Mouse (Mus musculus) limb, embryonic 13.5 days (tissue): ENCODE results near the gene 1600014C10Rik. TPM values are rescaled to one million over a fixed set of nuclear protein-coding genes. Genes with fewer than 3 reads are reported as not detected.

Experiments used
- ATAC-seq: fragments of 200-750 bp; cut with Nextera tagmentation; 2 replicates; pipeline ENCODE4 v1.8.0; 2017; ENCODE audit warnings: low read depth, moderate number of reproducible peaks, moderate TSS enrichment; ENCODE audit not compliant: low FRiP score
- H3K27ac ChIP-seq: fragments of 300-500 bp; sonication (generic); 2 replicates; pipeline ENCODE4 v1.5.1; 2015; ENCODE audit warnings: inconsistent platforms, mild to moderate bottlenecking, moderate library complexity
- H3K27me3 ChIP-seq: fragments of 300-500 bp; sonication (generic); 2 replicates; pipeline ENCODE4 v1.6.1; 2015; ENCODE audit warnings: mild to moderate bottlenecking, inconsistent platforms
- H3K36me3 ChIP-seq: fragments of 300-500 bp; sonication (generic); 2 replicates; pipeline ENCODE4 v1.6.1; 2015; ENCODE audit warnings: inconsistent platforms, mild to moderate bottlenecking, moderate library complexity
- H3K4me1 ChIP-seq: fragments of 300-500 bp; sonication (generic); 2 replicates; pipeline ENCODE4 v1.6.1; 2015; ENCODE audit warnings: inconsistent platforms
- H3K4me2 ChIP-seq: fragments of 300-500 bp; sonication (generic); replicated peaks from 2 replicates; pipeline ENCODE4 v1.6.1; 2015; ENCODE audit warnings: inconsistent platforms, mild to moderate bottlenecking, moderate library complexity
- H3K4me3 ChIP-seq: fragments of 300-500 bp; sonication (generic); 2 replicates; pipeline ENCODE4 v1.5.1; 2015; ENCODE audit warnings: moderate library complexity, mild to moderate bottlenecking, inconsistent platforms
- H3K9ac ChIP-seq: fragments of 300-500 bp; sonication (generic); 2 replicates; pipeline ENCODE4 v1.6.1; 2015; ENCODE audit warnings: mild to moderate bottlenecking, inconsistent platforms
- H3K9me3 ChIP-seq: fragments of 300-500 bp; sonication (generic); 2 replicates; pipeline ENCODE4 v1.6.1; 2016; ENCODE audit warnings: inconsistent platforms
- WGBS: fragments of 180-500 bp; shearing (Covaris S2); methylation state at CpG from one replicate; pipeline ENCODE4 v1.1.7; 2015; 5-methylcytosine and 5-hydroxymethylcytosine counted together
- polyA plus RNA-seq: library from polyadenylated mRNA; unstranded; fragments of >200 nt; fragmentation: Nextera tagmentation; extraction: Ambion mirVana; gene quantifications from 2 replicates; pipeline ENCODE4 v1.2.1, GENCODE M21; 2015

The 1600014C10Rik gene
- polyA plus RNA-seq, 1 experiment from 2014 or later, result 18.3 TPM

- H3K4me2 ChIP-seq, result no peak overlapping the region
- H3K27ac ChIP-seq, result no peak overlapping the region
- H3K27me3 ChIP-seq, result no peaks in the 10 kb centered on the region
- no peaks in the 10 kb centered on the region for H3K36me3 ChIP-seq
- peaks cover under 1% of the 10 kb centered on the region; the same call in 1 of the 2 replicates for H3K4me1 ChIP-seq
- 0 out of 2 replicates have a peak, but pooled peaks cover 4% of the 10 kb centered on the region for H3K9me3 ChIP-seq
- no peak overlapping the region for H3K4me3 ChIP-seq
- H3K9ac ChIP-seq, result no peak overlapping the region
- no peak for ATAC-seq
- WGBS, result 56% methylated on average over 2 of the region's 2 CpGs
Observed at GRCm38 (mm10) chr7:38205801-38206200, 22.8 kb downstream of the 1600014C10Rik start.

DNA sequence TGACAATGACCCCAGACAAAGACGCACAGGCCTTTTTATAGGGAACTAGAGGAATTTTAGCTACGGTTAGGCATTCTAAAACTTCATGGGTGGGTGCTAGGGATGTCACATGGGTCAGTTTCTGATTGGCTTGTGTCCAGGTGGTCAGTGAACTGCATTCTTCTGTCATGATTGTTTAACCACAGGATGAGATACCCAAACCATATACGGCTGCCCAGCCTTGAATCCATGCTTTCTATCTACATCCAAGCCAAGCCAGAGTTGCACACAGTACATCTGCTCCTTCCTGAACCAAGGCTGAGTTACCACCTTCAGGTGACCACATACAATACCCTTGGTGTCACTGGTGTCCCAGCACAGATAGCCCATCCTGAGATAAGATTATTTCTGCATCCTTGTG, 23.5 kb downstream of the 1600014C10Rik start:
- H3K4me1 ChIP-seq, result no peaks in the 10 kb centered on the region
- ATAC-seq, result no peak
- WGBS, result 79% methylated on average over 3 of the region's 3 CpGs

GRCm38 (mm10) chr7:38208969-38209368, 26.0 kb downstream of the 1600014C10Rik start:
- no peak for ATAC-seq
- Histone ChIP-seq H3K27ac (no peak overlapping the region), H3K9ac (no peak overlapping the region), H3K36me3 (no peaks in the 10 kb centered on the region), H3K4me3 (no peak overlapping the region), H3K4me2 (no peak overlapping the region), H3K27me3 (no peaks in the 10 kb centered on the region), H3K4me1 (no peaks in the 10 kb centered on the region), H3K9me3 (0 out of 2 replicates have a peak, but pooled peaks cover 4% of the 10 kb centered on the region)
- WGBS, result 75% methylated on average over 3 of the region's 3 CpGs

More for the DNA sequence above, 23.5 kb downstream of the 1600014C10Rik start:
- 0 out of 2 replicates have a peak, but pooled peaks cover 4% of the 10 kb centered on the region for H3K9me3 ChIP-seq
- H3K9ac ChIP-seq, result no peak overlapping the region
- H3K36me3 ChIP-seq, result no peaks in the 10 kb centered on the region
- no peak overlapping the region for H3K4me2 ChIP-seq
- H3K4me3 ChIP-seq, result no peak overlapping the region
- no peaks in the 10 kb centered on the region for H3K27me3 ChIP-seq
- no peak overlapping the region for H3K27ac ChIP-seq

DNA sequence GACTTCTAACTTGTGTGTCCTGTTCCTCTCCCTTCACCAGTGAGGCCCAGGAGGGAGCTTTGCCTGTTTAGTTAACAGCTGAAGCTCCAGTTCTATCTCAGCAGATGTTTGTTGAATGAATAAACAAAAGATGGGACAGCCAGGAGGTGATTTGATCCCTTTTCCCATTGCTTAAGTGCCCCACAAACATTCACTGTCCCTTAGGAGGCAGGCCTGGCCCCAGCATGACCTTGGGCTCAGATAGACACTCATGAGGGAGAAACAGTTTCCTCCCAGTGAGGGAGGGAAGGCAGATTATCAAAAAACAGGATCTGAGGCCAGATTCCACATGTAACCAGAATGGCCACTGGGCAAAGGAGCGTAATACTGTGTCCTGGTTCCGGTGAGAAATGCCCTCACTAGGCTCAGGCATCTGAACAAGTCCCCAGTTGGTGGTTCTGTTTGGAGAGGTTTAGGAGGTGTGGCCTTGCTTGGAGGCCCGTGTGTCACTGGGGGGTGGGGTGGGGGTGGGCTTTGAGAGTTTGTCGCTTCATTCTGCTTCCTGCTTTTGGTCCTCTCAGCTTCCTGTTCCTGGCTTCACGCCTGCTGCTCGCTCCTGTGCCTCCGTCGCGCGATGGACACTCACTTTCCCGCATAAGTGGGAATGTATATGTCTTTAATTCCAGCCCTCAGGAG, 26.6 kb downstream of the 1600014C10Rik start:
- no peak for ATAC-seq
- Histone ChIP-seq H3K4me2 (no peak overlapping the region), H3K36me3 (no peaks in the 10 kb centered on the region), H3K27ac (no peak overlapping the region), H3K9me3 (no peaks in the 10 kb centered on the region), H3K9ac (no peak overlapping the region), H3K4me3 (no peak overlapping the region), H3K4me1 (no peaks in the 10 kb centered on the region), H3K27me3 (no peaks in the 10 kb centered on the region)
- WGBS, result 66% methylated on average over 11 of the region's 11 CpGs

DNA sequence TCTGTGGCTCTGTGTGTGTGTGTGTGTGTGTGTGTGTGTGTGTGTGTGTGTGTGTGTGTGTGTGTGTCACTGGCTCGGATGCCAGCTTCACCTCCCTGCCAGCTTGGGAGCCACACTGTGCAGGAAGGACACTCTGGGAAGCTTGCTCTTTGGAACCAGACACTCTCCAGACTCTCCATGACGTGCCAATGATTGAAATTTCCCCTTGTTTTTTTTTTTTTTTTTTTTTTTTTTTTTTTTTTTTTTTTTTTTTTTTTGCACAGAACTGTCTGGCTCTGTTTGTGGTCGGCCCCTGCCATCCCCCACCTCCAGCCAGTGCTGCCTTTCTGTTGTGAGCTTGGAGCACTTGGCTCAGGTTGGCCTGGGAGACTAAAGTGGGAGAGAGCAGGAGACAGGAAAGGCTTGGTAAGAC, 29.6 kb downstream of the 1600014C10Rik start:
- Histone ChIP-seq H3K27me3 (no peaks in the 10 kb centered on the region), H3K27ac (no peak overlapping the region), H3K4me1 (no peaks in the 10 kb centered on the region), H3K9ac (no peak overlapping the region), H3K36me3 (no peaks in the 10 kb centered on the region), H3K4me2 (no peak overlapping the region), H3K4me3 (no peak overlapping the region), H3K9me3 (no peaks in the 10 kb centered on the region)
- 17% methylated on average over 3 of the region's 3 CpGs for WGBS
- no peak for ATAC-seq

- no peaks in the 10 kb centered on the region for H3K9me3 ChIP-seq
- WGBS, result 67% methylated on average over 5 of the region's 5 CpGs
- H3K27ac ChIP-seq, result no peak overlapping the region
- H3K9ac ChIP-seq, result no peak overlapping the region
- no peaks in the 10 kb centered on the region for H3K27me3 ChIP-seq
- H3K4me1 ChIP-seq, result no peaks in the 10 kb centered on the region
- H3K4me2 ChIP-seq, result no peak overlapping the region
- no peak for ATAC-seq
- peaks cover 6% of the 10 kb centered on the region; the same call in 1 of the 2 replicates for H3K36me3 ChIP-seq
- H3K4me3 ChIP-seq, result no peak overlapping the region
Observed at GRCm38 (mm10) chr7:38214473-38215214, 31.6 kb downstream of the 1600014C10Rik start.

DNA sequence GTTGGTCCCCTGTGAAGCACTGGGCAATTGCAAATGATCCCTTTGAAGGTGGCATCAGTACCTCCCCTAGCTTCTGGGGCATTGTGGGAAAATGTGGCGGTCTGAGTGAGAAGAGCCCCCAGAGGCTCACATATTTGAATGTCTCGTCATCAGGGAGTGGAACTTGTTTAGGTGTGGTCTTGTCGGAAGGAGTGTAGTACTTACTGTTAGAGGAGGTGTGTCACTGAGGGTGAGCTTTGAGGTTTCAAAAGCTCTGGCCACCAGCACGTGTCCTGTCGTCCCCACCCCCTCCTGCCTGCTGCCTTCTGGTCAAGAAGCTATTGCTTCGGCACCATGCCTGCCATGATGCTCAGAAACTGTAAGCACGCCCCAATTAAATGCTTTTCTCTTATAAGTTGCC, 32.3 kb downstream of the 1600014C10Rik start:
- H3K4me1 ChIP-seq, result no peaks in the 10 kb centered on the region
- no peak overlapping the region for H3K4me2 ChIP-seq
- no peak for ATAC-seq
- H3K9ac ChIP-seq, result no peak overlapping the region
- no peaks in the 10 kb centered on the region for H3K27me3 ChIP-seq
- H3K27ac ChIP-seq, result no peak overlapping the region
- WGBS, result 62% methylated on average over 7 of the region's 7 CpGs
- peaks cover 12% of the 10 kb centered on the region; the same call in 1 of the 2 replicates for H3K36me3 ChIP-seq
- no peak overlapping the region for H3K4me3 ChIP-seq
- H3K9me3 ChIP-seq, result no peaks in the 10 kb centered on the region

DNA sequence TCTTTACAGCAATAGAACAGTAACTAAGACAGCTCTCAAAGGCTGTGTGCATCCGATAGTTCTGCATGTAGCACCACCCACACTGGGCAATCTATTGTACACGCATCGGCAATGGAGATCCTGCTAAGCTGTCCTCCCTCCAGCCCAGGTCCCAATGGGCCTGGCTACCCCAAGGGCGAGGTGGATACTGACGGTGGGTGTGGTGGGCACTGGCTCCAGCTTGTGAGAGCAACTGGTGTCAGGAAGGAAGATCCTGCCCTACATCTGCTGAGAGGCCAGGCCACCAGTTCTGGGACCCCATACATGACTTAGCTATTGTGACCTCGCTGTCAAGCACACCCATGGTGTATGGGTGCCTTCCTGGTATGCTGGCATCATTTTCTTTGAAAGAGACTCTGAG, 32.7 kb downstream of the 1600014C10Rik start:
- H3K9me3 ChIP-seq, result no peaks in the 10 kb centered on the region
- no peaks in the 10 kb centered on the region for H3K27me3 ChIP-seq
- 92% methylated on average over 6 of the region's 6 CpGs for WGBS
- ATAC-seq, result no peak
- no peak overlapping the region for H3K4me2 ChIP-seq
- no peaks in the 10 kb centered on the region for H3K4me1 ChIP-seq
- no peak overlapping the region for H3K4me3 ChIP-seq
- peaks cover 16% of the 10 kb centered on the region for H3K36me3 ChIP-seq
- H3K9ac ChIP-seq, result no peak overlapping the region
- no peak overlapping the region for H3K27ac ChIP-seq

GRCm38 (mm10) chr7:38217417-38218171, 34.6 kb downstream of the 1600014C10Rik start:
- H3K27me3 ChIP-seq, result no peaks in the 10 kb centered on the region
- no peak overlapping the region for H3K27ac ChIP-seq
- H3K4me2 ChIP-seq, result no peak overlapping the region
- peaks cover 24% of the 10 kb centered on the region for H3K36me3 ChIP-seq
- no peak for ATAC-seq
- no peak overlapping the region for H3K4me3 ChIP-seq
- no peaks in the 10 kb centered on the region for H3K9me3 ChIP-seq
- no peaks in the 10 kb centered on the region for H3K4me1 ChIP-seq
- WGBS, result 66% methylated on average over 5 of the region's 5 CpGs
- H3K9ac ChIP-seq, result no peak overlapping the region

GRCm38 (mm10) chr7:38218631-38219367, 35.8 kb downstream of the 1600014C10Rik start:
- Histone ChIP-seq H3K27me3 (no peaks in the 10 kb centered on the region), H3K36me3 (peaks cover 24% of the 10 kb centered on the region), H3K27ac (no peak overlapping the region), H3K9me3 (no peaks in the 10 kb centered on the region), H3K4me3 (no peak overlapping the region), H3K4me1 (no peaks in the 10 kb centered on the region), H3K4me2 (no peak overlapping the region), H3K9ac (no peak overlapping the region)
- no peak for ATAC-seq
- WGBS, result 80% methylated on average over 8 of the region's 8 CpGs

DNA sequence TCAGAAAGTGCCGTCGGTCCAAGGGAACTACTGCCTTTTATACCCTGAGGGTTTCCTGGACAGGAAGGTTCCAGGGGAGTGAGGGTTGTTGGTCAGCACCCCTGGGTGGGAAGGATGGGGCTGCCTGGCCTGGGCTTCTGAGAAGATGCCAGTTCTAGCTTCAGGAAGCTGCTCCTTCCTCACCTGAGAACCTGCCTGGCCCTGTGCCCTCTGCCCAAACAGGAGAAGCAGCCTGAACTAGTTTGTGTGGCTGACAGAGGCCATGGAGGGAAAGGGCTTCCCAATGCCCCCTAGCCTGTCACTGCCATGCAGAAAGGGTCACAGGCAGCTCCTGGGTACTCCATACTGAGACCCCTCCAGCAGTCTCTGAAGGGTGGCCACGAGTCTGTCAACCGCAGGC, 36.5 kb downstream of the 1600014C10Rik start:
- H3K9me3 ChIP-seq, result no peaks in the 10 kb centered on the region
- H3K9ac ChIP-seq, result no peak overlapping the region
- H3K36me3 ChIP-seq, result peaks cover 24% of the 10 kb centered on the region
- no peak overlapping the region for H3K27ac ChIP-seq
- H3K4me1 ChIP-seq, result 0 out of 2 replicates have a peak, but pooled peaks cover under 1% of the 10 kb centered on the region
- H3K4me3 ChIP-seq, result no peak overlapping the region
- no peak for ATAC-seq
- 86% methylated on average over 4 of the region's 4 CpGs for WGBS
- H3K4me2 ChIP-seq, result no peak overlapping the region
- no peaks in the 10 kb centered on the region for H3K27me3 ChIP-seq
